Mouse (Mus musculus) urinary bladder, postnatal 25 days (tissue): Measurements from ENCODE around the gene Faap100.

Experiments
- DNase-seq: peaks from one replicate; pipeline ENCODE4 v3.0.0; 2022; ENCODE audit warnings: low spot score

Gene Faap100

GRCm38 (mm10) chr11:120351250-120352092 lies 27.1 kb downstream of the Faap100 start:
- DNase-seq, result peak; percentile 9

- DNase-seq, result peak; percentile 44
These were observed 27.9 kb downstream of the Faap100 start for GRCm38 (mm10) chr11:120350711-120351110.

GRCm38 (mm10) chr11:120349986-120350702 lies 28.4 kb downstream of the Faap100 start:
- DNase-seq, result peak; percentile 88

GRCm38 (mm10) chr11:120349371-120349985 lies 29.1 kb downstream of the Faap100 start:
- peak; percentile 52 for DNase-seq

GRCm38 (mm10) chr11:120348684-120349370 lies 29.7 kb downstream of the Faap100 start:
- DNase-seq, result peak; percentile 60

GRCm38 (mm10) chr11:120347791-120348683 lies 30.5 kb downstream of the Faap100 start, which contains the start of gene Actg1:
Gene Actg1, minus strand, starts transcription at chr11:120348542.
- DNase-seq, result peak; percentile 77

- DNase-seq, result peak; percentile 8
These were observed 31.3 kb downstream of the Faap100 start for GRCm38 (mm10) chr11:120347301-120347700.

- DNase-seq, result peak; percentile 3
These were observed 32.1 kb downstream of the Faap100 start for GRCm38 (mm10) chr11:120346383-120347034.

GRCm38 (mm10) chr11:120345067-120345681 lies 33.4 kb downstream of the Faap100 start:
- DNase-seq, result no peak

GRCm38 (mm10) chr11:120344310-120344920 lies 34.1 kb downstream of the Faap100 start:
- no peak for DNase-seq

GRCm38 (mm10) chr11:120343519-120344309 lies 34.9 kb downstream of the Faap100 start:
- no peak for DNase-seq

- DNase-seq, result no peak
These were observed 35.9 kb downstream of the Faap100 start for GRCm38 (mm10) chr11:120342656-120343160.

- no peak for DNase-seq
These were observed 36.9 kb downstream of the Faap100 start for GRCm38 (mm10) chr11:120341661-120342060.

- no peak for DNase-seq
These were observed 38.5 kb downstream of the Faap100 start for GRCm38 (mm10) chr11:120339978-120340513.

- DNase-seq, result no peak
These were observed 39.8 kb downstream of the Faap100 start for GRCm38 (mm10) chr11:120338786-120339185.

- DNase-seq, result no peak
These were observed 41.1 kb downstream of the Faap100 start for GRCm38 (mm10) chr11:120337447-120337846.

GRCm38 (mm10) chr11:120335431-120336021 lies 43.0 kb downstream of the Faap100 start:
- DNase-seq, result no peak

- DNase-seq, result no peak
These were observed 58.4 kb downstream of the Faap100 start for GRCm38 (mm10) chr11:120320156-120320555.
